Mouse (Mus musculus) ES-Bruce4 (cell line): ENCODE data around the gene Tcp10a.
"Not testable (repeated sequence)": the region's sequence is repeated elsewhere in the genome, so short reads cannot be mapped to it uniquely, and the experiment has no call there.

ENCODE experiments used
- CTCF ChIP-seq: IDR thresholded peaks from one replicate; pipeline ENCODE4 v1.8.1; 2011; ENCODE audit warnings: low read depth, low read length
- EP300 ChIP-seq: IDR thresholded peaks from 2 replicates; pipeline ENCODE4 v1.6.1; 2011; ENCODE audit warnings: low read depth, low read length; ENCODE audit not compliant: insufficient read depth

DNA sequence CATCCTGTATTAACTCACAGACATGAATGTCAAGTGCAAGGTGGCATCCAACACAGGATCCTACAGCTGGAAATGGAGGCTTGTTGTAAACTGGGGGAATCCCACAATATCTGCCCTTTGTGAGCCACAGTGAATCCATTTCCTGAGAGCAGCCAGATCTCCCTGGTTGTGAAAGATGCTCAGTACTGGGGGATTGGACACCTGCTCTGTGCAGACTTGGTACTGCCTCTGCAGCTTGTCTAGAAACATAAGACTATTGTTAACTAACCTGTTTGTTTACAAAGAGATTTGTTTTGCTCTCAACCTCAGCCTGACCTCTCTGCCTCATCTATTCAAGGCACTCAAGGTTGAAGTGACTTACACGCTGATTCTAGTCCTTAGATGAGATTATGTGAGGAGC lies 41.8 kb downstream of the Tcp10a start:
- TF ChIP-seq EP300, CTCF: not testable (repeated sequence)
